Mouse (Mus musculus): ENCODE data around the gene Hsd17b14.

Gene Hsd17b14

DNA sequence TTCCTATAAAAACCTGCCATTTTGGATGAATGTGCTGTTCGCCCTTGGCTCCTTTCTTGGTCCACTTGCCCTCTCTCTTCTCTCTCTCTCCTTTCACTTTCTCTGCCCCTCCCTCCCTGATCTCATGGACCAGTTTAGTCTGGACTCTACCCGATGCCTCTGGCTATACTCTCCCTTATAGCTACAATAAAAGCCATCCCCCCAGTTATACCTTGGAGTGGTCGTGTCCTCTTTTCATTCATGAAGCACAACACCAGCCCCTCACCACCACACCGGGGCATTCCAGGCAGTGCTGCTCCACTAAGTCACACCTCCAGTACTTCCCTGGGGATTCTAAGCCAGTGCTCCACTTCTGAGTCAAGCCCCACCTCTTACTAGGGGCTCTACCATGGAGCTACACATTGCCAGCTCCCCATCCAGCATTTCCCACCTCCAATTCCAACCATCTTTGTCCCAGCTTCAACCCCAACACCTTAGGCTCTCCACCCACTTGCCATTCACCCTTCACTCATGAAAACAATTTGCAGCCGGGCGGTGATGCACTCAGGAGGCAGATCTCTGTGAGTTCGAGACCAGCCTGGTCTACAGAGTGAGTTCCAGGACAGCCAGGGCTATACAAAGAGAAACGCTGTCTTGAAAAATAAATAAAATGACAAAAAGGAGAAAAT, 12.6 kb downstream of the Hsd17b14 start:
- DNase-seq (ENCODE audit: low spot score in 2 of 2), result no peak

GRCm38 (mm10) chr7:45567780-45568516, 13.3 kb downstream of the Hsd17b14 start:
- DNase-seq (ENCODE audit: low spot score in 2 of 2), result peak; percentile 91 to 92

DNA sequence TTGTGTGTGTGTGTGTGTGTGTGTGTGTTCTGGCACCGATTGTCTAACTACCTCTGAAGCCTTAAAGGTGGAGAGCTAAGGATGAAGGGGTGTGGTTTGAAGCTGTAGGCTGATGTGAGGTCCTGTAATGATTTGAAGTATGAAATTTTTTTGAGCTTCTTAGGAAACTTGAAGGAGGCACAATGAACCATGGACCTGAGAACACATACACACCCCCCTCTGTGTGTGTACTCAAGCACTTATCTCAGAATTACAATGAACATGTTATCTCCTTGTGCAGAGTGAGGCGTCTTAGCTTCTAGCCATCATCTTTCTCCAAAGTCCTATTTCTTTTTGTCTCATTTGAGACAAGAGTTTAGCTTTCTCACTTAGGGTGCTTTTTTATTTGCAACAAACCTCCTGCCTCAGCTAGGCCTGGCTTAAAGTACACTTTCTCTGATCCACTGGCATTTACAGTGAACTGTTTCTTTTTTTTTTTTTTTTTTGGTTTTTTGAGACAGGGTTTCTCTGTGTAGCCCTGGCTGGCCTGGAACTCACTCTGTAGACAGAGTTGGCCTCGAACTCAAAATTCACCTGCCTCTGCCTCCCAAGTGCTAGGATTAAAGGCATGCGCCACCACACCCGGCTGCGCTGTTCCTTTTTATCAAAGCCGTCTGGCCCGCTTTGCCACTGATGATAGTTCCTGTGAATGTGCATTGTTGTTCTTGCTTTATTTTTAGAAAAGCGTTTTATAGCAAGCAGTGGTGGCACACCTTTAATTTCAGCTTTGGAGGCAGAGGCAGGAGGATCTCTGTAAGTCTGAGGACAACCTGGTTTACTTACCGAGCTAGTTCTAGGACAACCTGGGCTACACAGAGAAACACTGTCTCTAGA, 14.1 kb downstream of the Hsd17b14 start:
- DNase-seq (ENCODE audit: low spot score in 2 of 2), result no peak

DNA sequence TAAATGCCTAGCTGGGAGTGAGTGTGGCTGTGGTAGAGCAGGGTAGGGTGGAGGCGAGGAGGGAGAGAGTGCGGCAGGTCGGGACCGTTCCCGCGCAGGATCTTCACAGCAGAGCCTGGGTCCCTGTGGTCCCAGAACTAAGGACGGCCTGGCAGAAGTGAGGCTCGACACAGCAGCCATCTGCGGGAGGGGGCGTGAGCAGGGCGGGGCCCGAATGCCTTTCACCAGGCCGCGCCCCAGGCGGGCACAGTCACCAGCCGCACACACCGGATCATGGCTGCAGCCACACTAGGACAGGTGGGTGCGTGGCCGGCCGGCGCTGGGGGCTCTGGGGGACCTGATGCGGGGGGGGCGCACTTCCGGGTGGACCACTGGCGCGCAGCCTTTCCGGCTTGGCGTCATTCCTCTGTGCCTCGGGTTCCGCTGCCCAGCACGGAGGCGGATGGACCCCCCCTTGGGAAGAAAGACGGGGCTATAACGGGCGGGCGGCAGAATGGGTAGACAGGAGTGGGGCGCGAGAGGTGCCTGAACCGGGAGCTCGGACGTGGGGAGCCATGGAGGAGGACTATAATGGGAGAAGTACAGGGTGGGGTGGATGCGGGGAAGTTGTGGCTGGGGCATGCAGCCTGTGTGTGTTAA, 15.5 kb downstream of the Hsd17b14 start, which contains the start of gene Bcat2:
Bcat2 (plus strand) TSS at position 51 of the 639 bp plus-strand sequence.
- peak; percentile 73 to 76 for DNase-seq (ENCODE audit: low spot score in 2 of 2)

- DNase-seq (ENCODE audit: low spot score in 2 of 2), result no peak
These were observed 17.3 kb downstream of the Hsd17b14 start for GRCm38 (mm10) chr7:45571966-45572365.

DNA sequence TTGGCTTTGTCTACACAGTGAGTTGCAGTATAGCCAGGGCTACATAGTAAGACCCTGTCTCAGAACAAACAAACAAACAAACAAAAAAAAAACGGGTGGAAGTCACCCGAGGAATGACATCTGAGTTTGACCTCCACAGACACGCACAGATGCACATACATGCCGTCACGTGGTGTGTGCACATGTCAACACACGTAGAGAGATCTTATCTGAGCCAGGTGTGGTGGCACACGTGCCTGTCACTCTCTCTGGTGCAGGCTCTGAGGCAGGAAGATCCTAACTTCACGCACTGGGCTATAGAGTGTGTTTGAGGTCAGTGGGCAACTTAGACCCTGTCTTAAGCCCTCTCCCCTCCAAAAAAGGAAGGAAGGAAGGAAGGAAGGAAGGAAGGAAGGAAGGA, 19.3 kb downstream of the Hsd17b14 start:
- DNase-seq (ENCODE audit: low spot score in 2 of 2), result no peak

DNA sequence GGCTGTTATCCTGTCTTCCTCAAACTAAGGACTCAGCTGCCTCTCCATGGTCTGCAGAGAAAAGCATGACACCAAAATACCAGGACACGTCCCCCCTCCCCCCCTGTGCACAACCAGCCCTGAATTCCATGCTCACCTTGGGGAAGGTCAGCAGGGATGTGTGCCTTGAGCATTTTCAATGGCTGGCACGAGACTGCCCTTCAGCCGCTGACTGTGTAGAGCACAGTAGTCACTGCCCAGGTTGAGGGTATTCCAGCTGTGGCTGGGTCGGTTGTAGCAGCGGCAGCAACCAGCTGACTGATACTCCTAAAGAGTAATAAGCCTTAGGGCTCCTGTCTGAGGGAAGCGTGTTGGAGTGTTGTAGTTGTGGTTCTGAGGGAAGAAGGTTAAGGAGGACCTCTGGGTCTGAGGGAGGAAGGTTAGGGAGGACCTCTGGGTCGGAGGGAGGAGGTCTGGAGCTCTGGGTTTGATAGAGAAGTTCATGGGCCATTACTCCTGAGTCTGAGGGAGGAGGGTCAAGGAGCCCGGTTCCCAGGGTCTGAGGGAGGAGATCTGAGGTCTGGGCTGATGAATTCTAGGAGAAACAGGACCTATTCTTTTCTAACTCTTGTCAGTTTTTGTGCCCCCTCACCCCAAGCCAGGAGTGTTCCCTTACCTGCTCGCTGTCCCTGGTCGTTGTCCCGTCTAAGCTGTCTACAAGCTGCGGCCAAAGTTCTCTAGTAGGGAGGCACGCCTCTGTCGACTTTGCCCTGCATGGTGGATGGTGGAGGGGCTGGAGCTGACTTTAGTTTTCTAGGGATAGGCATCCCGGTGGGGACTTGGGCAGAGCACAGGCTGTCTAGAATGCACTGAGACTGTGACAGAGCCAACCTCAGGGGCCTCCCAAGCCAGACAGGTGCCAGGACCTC, 20.0 kb downstream of the Hsd17b14 start:
- no peak for DNase-seq (ENCODE audit: low spot score in 2 of 2)

DNA sequence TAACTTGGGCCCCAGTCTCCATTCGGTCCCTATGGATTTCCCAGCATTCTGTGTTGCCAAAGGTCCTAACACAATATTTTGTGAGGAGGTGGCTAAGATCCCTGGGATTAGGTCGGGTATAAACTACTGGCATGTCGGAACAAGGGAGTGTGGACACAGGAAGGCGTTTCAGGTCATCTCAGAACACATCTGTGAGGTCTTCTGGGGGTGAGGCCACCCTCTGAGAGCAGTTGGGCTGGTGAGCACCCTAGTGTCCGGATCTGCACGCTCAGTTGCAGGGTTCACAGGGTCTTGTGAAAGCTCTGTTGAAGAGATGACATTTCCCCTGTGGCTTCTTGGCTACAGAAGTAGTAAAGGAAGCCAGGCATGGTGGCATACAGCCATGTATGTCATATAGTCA, 31.2 kb downstream of the Hsd17b14 start:
- DNase-seq (ENCODE audit: low spot score in 2 of 2), result no peak

DNA sequence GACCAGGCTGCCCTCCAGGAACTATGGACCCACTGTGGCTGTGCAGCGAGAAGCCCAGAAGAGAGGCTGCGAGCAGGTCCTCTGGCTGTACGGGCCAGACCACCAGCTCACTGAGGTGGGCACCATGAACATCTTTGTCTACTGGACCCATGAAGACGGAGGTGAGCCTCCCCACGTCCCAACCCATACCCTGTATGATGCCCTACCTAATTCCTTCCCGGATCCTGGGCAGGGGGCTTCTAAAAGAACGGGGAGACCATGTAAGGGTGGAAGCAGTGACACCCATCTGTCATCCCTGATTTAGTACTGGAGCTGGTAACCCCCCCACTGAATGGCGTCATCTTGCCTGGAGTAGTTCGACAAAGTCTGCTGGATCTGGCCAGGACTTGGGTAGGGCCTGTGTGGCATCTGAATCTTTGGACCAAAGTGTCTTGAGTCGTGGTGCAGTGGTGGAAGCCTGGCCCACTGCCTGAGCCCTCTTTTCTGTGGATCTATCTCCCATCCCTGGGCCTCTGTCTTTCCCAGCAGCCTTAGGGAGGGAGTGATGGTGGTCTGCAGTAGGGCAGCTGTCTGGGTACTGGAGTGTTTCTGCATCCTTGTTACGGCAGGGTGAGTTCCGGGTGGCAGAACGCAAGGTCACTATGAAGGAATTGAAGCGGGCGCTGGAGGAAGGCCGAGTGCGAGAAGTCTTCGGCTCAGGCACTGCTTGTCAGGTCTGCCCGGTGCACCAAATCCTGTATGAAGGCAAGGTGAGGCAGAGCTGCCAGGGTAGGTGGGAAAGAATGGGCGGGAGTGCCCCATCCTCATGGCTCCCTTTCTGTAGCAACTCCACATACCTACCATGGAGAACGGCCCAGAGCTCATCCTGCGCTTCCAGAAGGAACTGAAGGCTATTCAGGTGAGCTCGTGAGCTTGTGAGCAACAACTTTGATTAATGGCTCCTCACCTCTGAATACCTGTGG, 33.2 kb downstream of the Hsd17b14 start:
- DNase-seq (ENCODE audit: low spot score in 2 of 2), result no peak

DNA sequence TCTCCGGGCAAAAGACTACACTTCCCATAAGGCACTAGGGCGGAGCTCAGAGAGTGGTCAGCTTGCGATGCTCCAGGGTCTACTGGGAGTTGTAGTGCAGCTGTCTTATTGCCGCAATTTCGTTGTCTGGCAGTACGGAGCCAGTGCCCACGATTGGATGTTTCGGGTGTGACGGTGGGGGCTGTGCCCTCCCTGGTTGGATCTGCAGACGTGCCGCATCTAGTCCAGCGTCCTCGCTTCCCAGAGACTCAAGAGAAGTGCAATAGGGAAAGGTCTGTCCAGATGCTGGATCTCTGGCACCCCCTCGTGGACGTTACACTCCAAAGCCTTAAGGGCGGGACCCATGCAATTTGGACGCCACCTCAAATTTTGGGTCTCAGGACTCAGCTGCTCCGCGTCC, 34.5 kb downstream of the Hsd17b14 start:
- DNase-seq (ENCODE audit: low spot score in 2 of 2), result peak; percentile 97 to 98

GRCm38 (mm10) chr7:45589898-45590297, 35.2 kb downstream of the Hsd17b14 start:
- DNase-seq (ENCODE audit: low spot score in 2 of 2), result no peak

- DNase-seq (ENCODE audit: low spot score in 2 of 2), result no peak
These were observed 36.2 kb downstream of the Hsd17b14 start for GRCm38 (mm10) chr7:45590874-45591273.

DNA sequence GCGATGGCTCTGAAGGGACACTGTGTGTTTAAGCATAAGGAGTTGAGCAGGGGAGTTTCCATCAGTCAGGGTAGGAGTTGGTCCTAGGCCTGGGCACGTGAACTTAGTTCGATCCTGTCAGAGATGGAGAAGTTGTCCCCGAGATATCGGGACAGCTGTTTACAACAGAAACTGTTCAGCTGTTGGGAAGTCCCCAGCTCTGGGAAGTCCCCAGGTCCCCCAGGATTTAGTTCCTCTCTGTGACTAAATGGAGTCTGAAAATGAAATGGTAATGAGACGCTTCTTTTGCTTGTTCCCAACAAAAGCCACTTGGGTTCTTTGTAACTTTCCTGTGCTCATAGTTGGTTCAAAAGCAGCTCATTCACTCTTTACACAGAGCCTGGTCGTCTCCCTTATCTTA, 37.2 kb downstream of the Hsd17b14 start:
- no peak for DNase-seq (ENCODE audit: low spot score in 2 of 2)

DNA sequence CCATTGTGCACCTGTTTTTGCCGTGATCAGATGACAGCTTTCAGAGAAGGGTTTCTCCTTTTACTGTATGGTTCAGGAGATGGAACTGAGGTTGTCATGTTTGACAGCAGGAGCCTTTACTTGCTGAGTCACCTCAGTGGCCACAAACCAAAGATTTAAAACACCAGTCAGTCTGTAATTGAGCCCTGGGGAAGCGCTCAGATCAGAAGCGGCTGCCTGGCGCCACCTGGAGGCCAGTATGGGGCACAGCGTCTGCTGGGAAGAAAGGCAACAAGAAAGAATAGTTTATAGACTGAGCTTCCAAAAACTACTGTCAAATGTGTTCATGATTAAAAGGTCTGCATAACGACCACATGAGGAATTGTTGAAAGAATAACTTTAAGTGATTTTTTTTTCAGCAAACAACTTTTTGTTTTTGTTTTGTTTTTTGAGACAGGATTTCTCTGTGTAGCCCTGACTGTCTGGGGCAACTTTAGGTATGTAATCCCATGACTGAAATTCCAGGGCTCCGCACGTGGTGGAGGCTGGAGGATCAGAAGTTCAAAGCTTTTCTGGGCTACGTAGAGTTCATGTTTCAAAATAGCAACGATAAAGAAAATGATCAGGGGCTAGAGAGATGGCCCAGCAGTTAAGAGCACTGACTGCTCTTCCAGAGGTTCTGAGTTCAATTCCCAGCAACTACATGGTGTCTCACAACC, 38.6 kb downstream of the Hsd17b14 start:
- DNase-seq (ENCODE audit: low spot score in 2 of 2), result peak; percentile 54 to 56

DNA sequence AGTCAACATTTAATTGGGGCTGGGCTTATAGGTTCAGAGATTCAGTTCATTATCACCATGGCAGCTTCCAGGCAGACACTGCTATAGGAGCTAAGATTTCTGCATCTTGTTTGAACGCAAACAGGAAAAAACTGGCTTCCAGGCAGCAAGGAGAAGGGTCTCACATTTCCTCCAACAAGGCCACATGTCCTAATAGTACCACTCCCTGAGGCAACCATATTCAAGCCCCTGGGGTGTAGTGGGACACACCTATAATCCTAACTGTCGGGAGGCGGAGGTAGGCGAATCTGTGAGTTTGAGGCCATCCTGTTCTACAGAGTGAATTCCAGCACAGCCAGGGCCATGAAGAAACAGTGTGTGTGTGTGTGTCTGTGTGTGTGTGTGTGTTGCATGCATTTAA, 40.5 kb downstream of the Hsd17b14 start:
- no peak for DNase-seq (ENCODE audit: low spot score in 2 of 2)

DNA sequence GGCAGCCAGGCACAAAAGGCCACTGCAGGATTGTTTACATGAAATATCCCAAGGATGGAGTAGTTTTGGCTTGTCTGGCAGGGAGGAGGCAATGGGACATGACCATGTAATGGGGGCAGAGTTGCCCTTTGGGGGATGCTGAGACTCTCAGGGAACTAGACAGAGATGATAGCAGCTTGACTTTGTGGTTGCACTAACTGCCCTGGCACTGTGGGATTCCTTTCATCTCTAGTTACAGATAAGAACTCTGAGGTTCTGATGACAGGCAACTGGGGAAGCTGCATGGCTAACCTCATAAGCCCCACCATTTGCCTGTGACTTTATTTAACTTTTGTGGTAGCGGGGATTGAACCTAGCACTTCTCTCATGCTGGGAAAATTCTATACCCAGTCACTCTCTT, 41.4 kb downstream of the Hsd17b14 start:
- no peak for DNase-seq (ENCODE audit: low spot score in 2 of 2)

GRCm38 (mm10) chr7:45597013-45597412, 42.3 kb downstream of the Hsd17b14 start:
- DNase-seq (ENCODE audit: low spot score in 2 of 2), result no peak

GRCm38 (mm10) chr7:45597527-45597926, 42.8 kb downstream of the Hsd17b14 start:
- DNase-seq (ENCODE audit: low spot score in 2 of 2), result no peak
